Mouse (Mus musculus) MEL (cell line): ENCODE results near the gene Camk1d. TPM values are rescaled to one million over a fixed set of nuclear protein-coding genes. Genes with fewer than 3 reads are reported as not detected.

ENCODE experiments used
- DNase-seq: peaks from one replicate; pipeline ENCODE4 v3.0.0; 2011; ENCODE audit warnings: low read depth, low spot score
- H3K27ac ChIP-seq: 2 replicates; pipeline ENCODE4 v1.5.1; 2012; ENCODE audit warnings: low read depth, mild to moderate bottlenecking, control low read depth, low read length, moderate library complexity; ENCODE audit not compliant: control insufficient read depth
- H3K27me3 ChIP-seq, 2 experiments: fragments of 150-350 bp in 1 of 2; sonication (generic) in 1 of 2; 2 replicates each; pipeline ENCODE4 v1.6.1; 2012; ENCODE audit warnings: low read length in 2 of 2, mild to moderate bottlenecking in 2 of 2, improper control_type of control experiment in 1 of 2, moderate library complexity in 1 of 2; ENCODE audit not compliant: insufficient read depth in 2 of 2, control insufficient read depth in 1 of 2
- H3K36me3 ChIP-seq, 2 experiments: 2 replicates each; pipeline ENCODE4 v1.6.1; 2012 to 2014; ENCODE audit warnings: low read length in 2 of 2, improper control_type of control experiment in 1 of 2, inconsistent platforms in 1 of 2, mild to moderate bottlenecking in 1 of 2; ENCODE audit not compliant: insufficient read depth in 2 of 2, control insufficient read depth in 1 of 2
- H3K4me1 ChIP-seq, 2 experiments: fragments of 150-350 bp in 1 of 2; sonication (generic) in 1 of 2; 2 replicates each; pipeline ENCODE4 v1.6.1; 2012; ENCODE audit warnings: low read length in 2 of 2, improper control_type of control experiment in 1 of 2, mild to moderate bottlenecking in 1 of 2; ENCODE audit not compliant: insufficient read depth in 2 of 2, control insufficient read depth in 1 of 2
- H3K4me3 ChIP-seq, 2 experiments: fragments of 150-350 bp in 1 of 2; sonication (generic) in 1 of 2; 2 replicates each; pipeline ENCODE4 v1.5.1; 2012; ENCODE audit warnings: low read depth in 2 of 2, low read length in 2 of 2, mild to moderate bottlenecking in 2 of 2, moderate library complexity in 2 of 2, control low read depth in 1 of 2, improper control_type of control experiment in 1 of 2; ENCODE audit not compliant: control insufficient read depth in 1 of 2, insufficient read depth in 1 of 2
- H3K79me2 ChIP-seq: 2 replicates; pipeline ENCODE4 v1.6.1; 2012; ENCODE audit warnings: mild to moderate bottlenecking, low read length, moderate library complexity; ENCODE audit not compliant: control insufficient read depth, poor library complexity, insufficient read depth
- H3K9ac ChIP-seq: 2 replicates; pipeline ENCODE4 v1.6.1; 2012; ENCODE audit warnings: low read depth, mild to moderate bottlenecking, control low read depth, low read length, moderate library complexity; ENCODE audit not compliant: control insufficient read depth, poor library complexity, severe bottlenecking
- H3K9me3 ChIP-seq: fragments of 150-350 bp; sonication (generic); replicated peaks from 2 replicates; pipeline ENCODE4 v1.6.1; 2012; ENCODE audit warnings: mild to moderate bottlenecking, low read length, improper control_type of control experiment, moderate library complexity; ENCODE audit not compliant: insufficient read depth
- BHLHE40 ChIP-seq: IDR thresholded peaks from 2 replicates; pipeline ENCODE4 v1.6.1; 2012; ENCODE audit warnings: low read depth, mild to moderate bottlenecking, inconsistent platforms, low read length, improper control_type of control experiment, borderline replicate concordance
- CHD1 ChIP-seq: IDR thresholded peaks from 2 replicates; pipeline ENCODE4 v1.6.1; 2012; ENCODE audit warnings: low read depth, mild to moderate bottlenecking, inconsistent platforms, low read length, improper control_type of control experiment
- CHD2 ChIP-seq: IDR thresholded peaks from 2 replicates; pipeline ENCODE4 v1.6.1; 2011; ENCODE audit warnings: low read length, improper control_type of control experiment
- CTCF ChIP-seq, 3 experiments: IDR thresholded peaks in 2 of 3; conservative IDR thresholded peaks in 1 of 3; 2 replicates each; pipeline ENCODE4 v1.5.1; 2011 to 2012; ENCODE audit warnings: low read length in 3 of 3, low read depth in 2 of 3, mild to moderate bottlenecking in 2 of 3, improper control_type of control experiment in 1 of 3, inconsistent platforms in 1 of 3, mixed read lengths in 1 of 3, moderate library complexity in 1 of 3; ENCODE audit not compliant: control insufficient read depth in 1 of 3, insufficient read depth in 1 of 3, poor library complexity in 1 of 3, severe bottlenecking in 1 of 3
- E2F4 ChIP-seq: IDR thresholded peaks from 2 replicates; pipeline ENCODE4 v1.6.1; 2011; ENCODE audit warnings: low read depth, low read length, improper control_type of control experiment, borderline replicate concordance
- EP300 ChIP-seq, 2 experiments: IDR thresholded peaks; 2 replicates each; pipeline ENCODE4 v1.6.1; 2011; ENCODE audit warnings: improper control_type of control experiment in 2 of 2, low read length in 2 of 2, low read depth in 1 of 2, mild to moderate bottlenecking in 1 of 2
- ETS1 ChIP-seq: IDR thresholded peaks from 2 replicates; pipeline ENCODE4 v1.6.1; 2012; ENCODE audit warnings: low read depth, mild to moderate bottlenecking, inconsistent platforms, low read length, improper control_type of control experiment, moderate library complexity
- GATA1 ChIP-seq: IDR thresholded peaks from 2 replicates; pipeline ENCODE4 v1.6.1; 2011; ENCODE audit warnings: low read depth, low read length, improper control_type of control experiment
- HCFC1 ChIP-seq: IDR thresholded peaks from 2 replicates; pipeline ENCODE4 v1.6.1; 2012; ENCODE audit warnings: low read depth, mild to moderate bottlenecking, inconsistent platforms, low read length, improper control_type of control experiment, moderate library complexity
- JUND ChIP-seq: IDR thresholded peaks from 2 replicates; pipeline ENCODE4 v1.6.1; 2011; ENCODE audit warnings: low read depth, mild to moderate bottlenecking, improper control_type of control experiment, low read length
- KAT2A ChIP-seq: conservative IDR thresholded peaks from 2 replicates; pipeline ENCODE4 v1.6.1; 2012; ENCODE audit warnings: low read depth, low read length, improper control_type of control experiment, inconsistent platforms
- MAFK ChIP-seq: IDR thresholded peaks from 2 replicates; pipeline ENCODE4 v1.6.1; 2011; ENCODE audit warnings: low read depth, mild to moderate bottlenecking, low read length, improper control_type of control experiment, borderline replicate concordance
- MAX ChIP-seq: IDR thresholded peaks from 2 replicates; pipeline ENCODE4 v1.6.1; 2011; ENCODE audit warnings: low read length, improper control_type of control experiment
- MAZ ChIP-seq: IDR thresholded peaks from 2 replicates; pipeline ENCODE4 v1.6.1; 2012; ENCODE audit warnings: low read depth, mild to moderate bottlenecking, inconsistent platforms, low read length, improper control_type of control experiment
- MXI1 ChIP-seq: IDR thresholded peaks from 2 replicates; pipeline ENCODE4 v1.6.1; 2011; ENCODE audit warnings: mild to moderate bottlenecking, low read depth, low read length, improper control_type of control experiment
- MYB ChIP-seq: IDR thresholded peaks from 2 replicates; pipeline ENCODE4 v1.6.1; 2011; ENCODE audit warnings: mild to moderate bottlenecking, low read depth, low read length, improper control_type of control experiment
- MYC ChIP-seq: IDR thresholded peaks from 2 replicates; pipeline ENCODE4 v1.6.1; 2011; ENCODE audit warnings: low read depth, mild to moderate bottlenecking, low read length, improper control_type of control experiment, moderate library complexity
- NELFE ChIP-seq: IDR thresholded peaks from 2 replicates; pipeline ENCODE4 v1.6.1; 2011; ENCODE audit warnings: low read depth, low read length, improper control_type of control experiment
- NRF1 ChIP-seq: IDR thresholded peaks from 2 replicates; pipeline ENCODE4 v1.6.1; 2014; ENCODE audit warnings: low read depth, mild to moderate bottlenecking, inconsistent platforms, low read length, improper control_type of control experiment, moderate library complexity; ENCODE audit not compliant: poor library complexity, insufficient read depth, severe bottlenecking
- POLR2A ChIP-seq, 2 experiments: IDR thresholded peaks; 2 replicates each; pipeline ENCODE4 v1.6.1; 2011 to 2012; ENCODE audit warnings: low read length in 2 of 2, mild to moderate bottlenecking in 2 of 2, control low read depth in 1 of 2, improper control_type of control experiment in 1 of 2, low read depth in 1 of 2, moderate library complexity in 1 of 2; ENCODE audit not compliant: control insufficient read depth in 1 of 2, insufficient read depth in 1 of 2, poor library complexity in 1 of 2
- POLR2AphosphoS2 ChIP-seq: IDR thresholded peaks from 2 replicates; pipeline ENCODE4 v1.6.1; 2011; ENCODE audit warnings: low read length, improper control_type of control experiment
- POLR2AphosphoS5 ChIP-seq: IDR thresholded peaks from 2 replicates; pipeline ENCODE4 v1.6.1; 2012; ENCODE audit warnings: low read depth, borderline replicate concordance, mild to moderate bottlenecking, inconsistent platforms, low read length, moderate library complexity, mixed read lengths
- RCOR1 ChIP-seq: IDR thresholded peaks from 2 replicates; pipeline ENCODE4 v1.6.1; 2012; ENCODE audit warnings: low read depth, mild to moderate bottlenecking, inconsistent platforms, low read length, improper control_type of control experiment
- SIN3A ChIP-seq: IDR thresholded peaks from 2 replicates; pipeline ENCODE4 v1.6.1; 2012; ENCODE audit warnings: low read length, improper control_type of control experiment, inconsistent platforms
- SMC3 ChIP-seq: IDR thresholded peaks from 2 replicates; pipeline ENCODE4 v1.6.1; 2011; ENCODE audit warnings: low read depth, low read length, improper control_type of control experiment
- TBP ChIP-seq: IDR thresholded peaks from 2 replicates; pipeline ENCODE4 v1.8.0; 2011; ENCODE audit warnings: low read depth, low read length, improper control_type of control experiment
- USF1 ChIP-seq: IDR thresholded peaks from 2 replicates; pipeline ENCODE4 v1.6.1; 2014; ENCODE audit warnings: low read depth, mild to moderate bottlenecking, inconsistent platforms, low read length, improper control_type of control experiment, moderate library complexity
- polyA plus RNA-seq, 2 experiments: library from polyadenylated mRNA; stranded (reverse) in 1 of 2; unstranded in 1 of 2; fragments of >175 nt in 1 of 2; fragments of >200 nt in 1 of 2; gene quantifications; 2 replicates each; pipeline versions ENCODE4 v1.2.1 to v1.2.4; 2012; ENCODE audit warnings: low replicate concordance in 2 of 2, low read depth in 1 of 2; ENCODE audit not compliant: insufficient read length in 2 of 2, insufficient read depth in 1 of 2, missing spikeins in 1 of 2
- total RNA-seq: library from RNA; depleted of rRNA; stranded (reverse); fragments of 300-350 nt; gene quantifications from 2 replicates; pipeline ENCODE4 v1.2.3, GENCODE M21; 2012

Gene Camk1d
- total and polyA plus RNA-seq, 3 experiments: 2.9 to 4.4 TPM; not detected in 1

DNA sequence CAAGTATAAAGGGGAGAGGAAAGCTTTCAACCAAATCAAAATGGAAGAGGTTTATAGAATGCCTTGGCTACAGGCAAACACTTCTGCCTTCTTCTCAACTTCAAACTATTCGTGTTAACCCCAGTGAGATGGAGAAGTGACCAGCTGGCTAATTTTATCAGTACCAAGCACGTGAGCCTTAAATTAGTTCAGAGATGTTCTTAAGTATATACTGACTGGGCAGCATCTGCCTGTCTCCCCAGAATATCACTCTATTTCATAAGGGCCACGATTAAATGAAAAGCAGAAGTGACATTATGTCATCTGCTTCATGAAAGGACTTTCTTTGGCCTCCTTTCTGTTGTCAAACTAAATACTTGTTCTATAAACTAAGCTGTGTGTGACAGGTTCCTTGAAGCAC is 22.6 kb downstream of the Camk1d start (continued):
- TF ChIP-seq POLR2AphosphoS5 (no peak), JUND (no peak), MYC (no peak), CHD1 (no peak), CHD2 (no peak), E2F4 (no peak), EP300 (IDR thresholded peaks at IDR 0.05; ENCODE audit: low read depth in 1 of 2, low read length in 2 of 2) (peak; percentile 52 to 61), MYB (no peak), ETS1 (peak; percentile 94), CTCF (IDR thresholded peaks at IDR 0.05 in 2 of 3, conservative IDR thresholded peaks at IDR 0.05 in 1 of 3; ENCODE audit: control insufficient read depth in 1 of 3, insufficient read depth in 1 of 3, low read depth in 2 of 3, low read length in 3 of 3, poor library complexity in 1 of 3, severe bottlenecking in 1 of 3) (no peak), USF1 (peak; percentile 70), MXI1 (peak; percentile 63; the same call in 1 of the 2 replicates), POLR2AphosphoS2 (no peak), GATA1 (peak; percentile 75), NELFE (no peak), MAZ (no peak), MAX (peak; percentile 58; the same call in 1 of the 2 replicates)

DNA sequence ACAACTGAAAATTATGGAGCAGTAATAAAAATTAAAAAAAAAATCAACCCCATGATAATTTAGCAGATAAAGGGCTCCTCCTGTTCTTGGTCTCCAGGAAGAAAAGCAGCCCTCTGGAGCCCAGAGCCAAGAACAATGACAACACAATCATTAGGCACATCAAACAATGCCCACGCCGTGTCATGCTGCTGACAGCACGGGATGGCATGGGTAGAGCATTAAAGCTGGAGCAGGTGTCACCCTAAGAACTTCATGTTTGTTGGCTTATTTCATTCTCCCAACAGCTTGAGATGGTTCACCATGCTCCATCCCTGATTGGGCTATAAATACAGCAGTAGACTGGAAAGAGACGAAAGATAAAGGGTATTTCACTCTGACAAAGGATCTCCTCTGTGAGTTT is 30.9 kb downstream of the Camk1d start:
- H3K9me3 ChIP-seq: no peaks in the 10 kb centered on the region
- no peak for TF ChIP-seq MYB
- TF ChIP-seq USF1: no peak
- no peak for TF ChIP-seq CHD1
- no peak for TF ChIP-seq MXI1
- no peak for TF ChIP-seq NELFE
- TF ChIP-seq NRF1: no peak
- TF ChIP-seq POLR2A (IDR thresholded peaks at IDR 0.05; ENCODE audit: control insufficient read depth in 1 of 2, insufficient read depth in 1 of 2, low read depth in 1 of 2, low read length in 2 of 2, poor library complexity in 1 of 2): no peak
- no peak for TF ChIP-seq GATA1
- no peak for TF ChIP-seq MAZ
- no peak for TF ChIP-seq MAFK
- TF ChIP-seq KAT2A: no peak
- TF ChIP-seq HCFC1: no peak
- no peak for TF ChIP-seq BHLHE40
- TF ChIP-seq TBP: no peak
- TF ChIP-seq RCOR1: no peak
- no peak for TF ChIP-seq SIN3A
- no peak for TF ChIP-seq POLR2AphosphoS5
- TF ChIP-seq SMC3: no peak
- H3K4me1 ChIP-seq: peaks cover 19 to 35% of the 10 kb centered on the region in 2 experiments
- H3K79me2 ChIP-seq: no peaks in the 10 kb centered on the region
- H3K9ac ChIP-seq: no peak overlapping the region
- H3K27ac ChIP-seq: no peak overlapping the region
- peaks cover 0 to 30% of the 10 kb centered on the region in 2 experiments; a peak in 2 of 4 replicates for H3K36me3 ChIP-seq
- H3K4me3 ChIP-seq: no peak overlapping the region
- no peak for DNase-seq
- H3K27me3 ChIP-seq: no peaks in the 10 kb centered on the region
